Mouse (Mus musculus) mouse embryonic stem cell (cell line): ENCODE measurements around the gene Calb2.

ENCODE experiments used
- in situ Hi-C, 2 experiments: fragments of 300-500 bp; cut with MboI; formaldehyde crosslinking; loops; 1 replicate in 1 of 2; 3 replicates in 1 of 2; pipeline ENCODE4 v1.14.3; 2019 to 2020; ENCODE audit warnings: low sequenced_read_pairs in 2 of 2, low pct_unique_long_range_greater_than_20kb in 1 of 2, mixed read lengths in 1 of 2; ENCODE audit not compliant: unreplicated experiment in 1 of 2

Calb2 gene

DNA sequence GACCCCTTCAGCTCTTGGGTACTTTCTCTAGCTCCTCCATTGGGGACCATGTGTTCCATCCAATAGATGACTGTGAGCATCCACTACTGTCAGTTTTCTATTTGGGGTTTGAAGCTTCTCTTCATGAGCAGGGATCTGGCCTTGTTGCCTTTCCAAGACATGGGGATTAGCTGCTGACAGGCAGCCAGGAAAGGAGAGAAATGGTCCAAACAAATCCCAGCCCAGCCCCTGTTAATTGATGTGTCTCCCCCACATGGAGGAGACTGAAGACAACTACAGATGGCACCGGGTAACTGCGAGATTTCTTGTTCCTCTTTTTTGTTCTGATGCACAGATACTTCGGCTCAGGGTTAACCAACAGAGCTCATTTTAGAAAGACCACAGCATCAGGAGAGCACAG is 27.9 kb downstream of the Calb2 start:
- in situ Hi-C loops: no loop called here

DNA sequence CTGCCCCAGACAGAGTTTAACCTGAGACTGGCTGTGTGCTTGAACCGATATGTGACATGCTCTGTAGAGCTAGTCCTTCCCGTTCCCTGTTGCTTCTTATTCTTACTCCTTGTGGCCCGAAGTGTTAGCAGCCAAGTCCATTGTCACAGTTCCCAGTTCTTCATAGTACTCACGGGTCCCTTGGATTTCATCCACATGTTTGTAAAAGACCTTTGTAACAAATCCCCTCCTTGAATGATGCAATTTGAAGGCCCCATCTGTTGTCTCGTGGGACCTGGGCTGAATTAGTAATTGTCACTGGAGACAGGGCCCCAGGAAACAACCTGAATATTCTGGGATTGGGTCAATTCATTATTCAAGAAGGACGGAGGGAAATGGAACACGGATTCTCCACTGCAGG is 32.5 kb downstream of the Calb2 start:
- in situ Hi-C loops: no loop called here

DNA sequence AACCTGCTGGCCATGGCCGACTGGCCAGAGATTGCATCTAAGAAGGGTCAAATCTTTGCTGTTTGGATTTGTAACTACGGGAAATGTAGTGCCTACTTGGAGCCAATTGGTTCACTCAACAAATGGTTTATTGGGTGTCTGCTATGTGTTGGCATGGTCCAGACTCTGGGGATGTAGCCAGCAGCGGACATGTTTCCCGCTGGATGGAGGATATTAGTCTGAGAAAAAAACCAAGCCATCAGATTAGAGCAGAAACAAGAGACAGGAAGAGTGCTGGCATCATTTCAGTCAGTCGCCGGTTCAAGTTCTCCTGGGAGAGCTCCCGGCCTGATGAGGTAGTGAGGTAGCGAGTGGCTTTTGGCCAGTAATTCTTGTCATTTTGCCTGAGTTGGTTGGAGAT is 33.8 kb downstream of the Calb2 start:
- in situ Hi-C loops: no loop called here

DNA sequence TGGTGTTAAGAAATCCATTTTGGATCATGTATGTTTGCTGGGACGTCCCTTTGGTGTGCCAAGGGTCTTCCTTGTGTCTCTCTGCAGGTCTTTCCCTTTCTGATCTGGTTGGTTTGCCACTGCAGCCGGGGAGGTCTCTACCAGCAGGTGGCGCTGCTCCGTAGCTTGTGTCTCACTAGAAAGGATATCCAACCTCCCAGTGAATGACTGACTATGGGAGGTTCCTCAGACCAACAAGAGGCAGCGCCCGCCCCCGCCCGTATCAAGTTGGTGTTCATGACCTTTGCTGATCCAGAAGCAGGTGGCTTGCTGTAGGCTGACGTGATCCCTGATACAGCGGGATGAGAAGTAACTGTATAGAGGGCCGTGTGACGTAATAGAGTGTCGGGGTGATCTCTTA is 37.5 kb downstream of the Calb2 start:
- in situ Hi-C loops: no loop called here

DNA sequence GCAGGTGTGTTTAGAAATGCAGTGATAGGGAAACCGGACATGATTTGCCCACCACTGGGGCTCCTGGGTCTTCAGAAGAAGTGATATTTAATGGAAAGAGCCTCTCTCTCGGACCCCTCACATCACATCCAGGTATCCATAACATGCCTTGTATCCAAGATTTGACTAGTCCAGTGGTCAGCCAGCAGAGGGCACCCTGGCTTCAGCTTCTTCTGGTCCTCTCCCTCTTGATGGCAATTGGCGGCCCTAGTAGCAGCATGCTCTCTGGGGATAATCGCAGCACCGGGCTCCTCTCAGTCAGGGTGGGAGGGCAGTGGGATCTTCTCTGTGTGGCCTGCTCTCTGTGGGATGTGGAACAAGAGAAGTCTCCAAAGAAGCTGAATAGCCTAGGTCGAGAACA is 48.3 kb downstream of the Calb2 start:
- in situ Hi-C loops: no loop called here

GRCm38 (mm10) chr8:110102653-110103052 is 65.4 kb downstream of the Calb2 start, which contains the start of gene Gm17720:
Gm17720 (minus strand) TSS chr8:110102753.
- in situ Hi-C loops: no loop called here

DNA sequence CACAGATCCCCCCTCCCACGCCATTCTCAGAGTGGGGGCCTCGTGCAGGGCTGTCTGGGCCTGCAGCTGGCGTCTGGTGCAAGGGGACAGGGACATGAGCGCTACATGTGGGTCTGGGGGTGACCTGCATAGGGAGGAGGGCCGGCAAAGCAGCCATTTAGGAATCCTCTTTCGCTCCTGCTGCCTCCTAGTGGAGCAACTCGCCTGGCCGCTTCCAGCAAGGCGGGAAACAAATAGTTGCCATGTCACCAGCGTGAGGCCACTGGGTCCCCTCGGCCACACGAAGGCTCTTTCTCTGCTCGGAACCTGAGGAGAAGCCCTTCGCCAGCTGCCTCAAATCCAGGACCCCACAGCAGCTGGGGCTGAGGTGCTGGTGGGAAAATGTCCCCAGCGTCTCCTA is 66.3 kb downstream of the Calb2 start:
- in situ Hi-C loops: no loop called here

DNA sequence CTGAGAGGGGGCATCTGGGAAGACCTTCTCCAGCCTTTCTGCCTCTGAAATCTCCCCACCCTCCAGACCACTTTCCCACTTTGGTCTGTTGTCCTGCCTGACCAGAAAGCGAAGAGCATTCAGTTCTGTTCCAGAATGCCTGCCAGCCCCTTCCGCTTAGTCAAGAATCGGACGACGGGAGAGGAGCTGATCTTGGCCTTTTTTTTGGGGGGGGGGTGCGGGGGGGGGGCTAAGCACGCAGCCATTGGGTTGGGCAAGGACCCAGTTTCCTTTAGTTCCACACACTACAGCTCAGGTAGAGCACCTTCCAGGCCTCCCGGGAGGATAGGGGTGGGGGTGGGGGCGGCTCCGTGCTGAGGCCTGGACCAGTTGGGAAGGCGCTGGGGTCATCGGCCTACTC is 67.1 kb downstream of the Calb2 start, which contains the start of gene Gm21964:
Gene Gm21964 (plus strand): TSS at position 301 of the 400 bp plus-strand sequence.
- in situ Hi-C loops: no loop called here

GRCm38 (mm10) chr8:110091869-110092268 is 76.1 kb downstream of the Calb2 start:
- in situ Hi-C loops: no loop called here
